22 mouse cellular contexts compared by ENCODE assay signal in genomic region chr7:31455775-31456174, GRCm38 (mm10).
DNase-seq lines count a peak whose midpoint lies in the region; ATAC-seq and TF ChIP-seq lines count a peak whose summit lies in the region.
"Had no signal": no experiment of that assay in that cellular context is flagged by ENCODE, and none has a peak within 500 bp of the region (broad histone marks: within the 10 kb centered on the region; RNA-seq: fewer than 3 reads in every experiment).

No protein-coding gene starts in this region.

- 56% methylated on average over 8 of the region's 8 CpGs for WGBS in intestine, embryonic 14.5 days
- WGBS in intestine, embryonic 16.5 days, result 48% methylated on average over 8 of the region's 8 CpGs
- WGBS in limb, embryonic 10.5 days, result 50% methylated on average over 8 of the region's 8 CpGs
- 41% methylated on average over 8 of the region's 8 CpGs for WGBS in liver, embryonic 11.5 days
- 55% methylated on average over 8 of the region's 8 CpGs for WGBS in forebrain, postnatal 0 days
- WGBS in forebrain, embryonic 14.5 days, result 51% methylated on average over 8 of the region's 8 CpGs

- no peak overlapping the region for H3K4me2 ChIP-seq in intestine, embryonic 14.5 days (ENCODE audit: low read length)
- H3K4me2 ChIP-seq in intestine, embryonic 16.5 days (ENCODE audit: low read depth, low read length), result no peak overlapping the region
- no peak overlapping the region for H3K4me2 ChIP-seq in liver, embryonic 11.5 days
- H3K4me2 ChIP-seq in forebrain, postnatal 0 days (ENCODE audit: low read depth), result no peak overlapping the region
- H3K4me2 ChIP-seq in forebrain, embryonic 14.5 days (ENCODE audit: low read length), result no peak overlapping the region
- H3K4me2 ChIP-seq: embryonic facial prominence, embryonic 15.5 days; limb, embryonic 12.5 days; neural tube, embryonic 13.5 days; stomach, embryonic 15.5 days had no signal

- no peak for TF ChIP-seq CTCF in C2C12 (IDR thresholded peaks at IDR 0.05; ENCODE audit: control insufficient read depth, insufficient read depth, insufficient read length)
- no peak for TF ChIP-seq CTCF in forebrain, postnatal 0 days (IDR thresholded peaks at IDR 0.05; ENCODE audit: low read depth)

- DNase-seq in intestine, embryonic 14.5 days (ENCODE audit: low spot score), result peak; percentile 52
- peak; percentile 52 for DNase-seq in R1 (ENCODE audit: low read depth, low spot score)
- DNase-seq in limb, embryonic 10.5 days (ENCODE audit: low spot score), result peak; percentile 29
- DNase-seq in liver, embryonic 11.5 days (ENCODE audit: low spot score), result no peak
- DNase-seq in forebrain, postnatal 0 days, result no peak
- no peak for DNase-seq in forebrain, embryonic 14.5 days (ENCODE audit: low spot score)
- DNase-seq: cerebellum, adult 18-20 months; cerebellum, postnatal 36 days; gastrocnemius, postnatal 36 days; heart, postnatal 14 days; lung, postnatal 10 days had no signal

- H3K27me3 ChIP-seq in intestine, embryonic 14.5 days (replicated peaks; ENCODE audit: control insufficient read depth, insufficient read depth, low read length), result no peaks in the 10 kb centered on the region
- H3K27me3 ChIP-seq in intestine, embryonic 16.5 days (replicated peaks; ENCODE audit: control insufficient read depth, insufficient read depth, low read length), result no peaks in the 10 kb centered on the region
- H3K27me3 ChIP-seq in C2C12 (ENCODE audit: control insufficient read depth, insufficient read depth, insufficient read length), result no peaks in the 10 kb centered on the region
- H3K27me3 ChIP-seq in limb, embryonic 10.5 days (ENCODE audit: low read depth, poor library complexity, severe bottlenecking), result no peaks in the 10 kb centered on the region
- no peaks in the 10 kb centered on the region for H3K27me3 ChIP-seq in liver, embryonic 11.5 days (replicated peaks; ENCODE audit: control insufficient read depth, insufficient read depth, low read length)
- no peaks in the 10 kb centered on the region for H3K27me3 ChIP-seq in forebrain, postnatal 0 days (ENCODE audit: insufficient read depth, low read length)
- no peaks in the 10 kb centered on the region for H3K27me3 ChIP-seq in forebrain, embryonic 14.5 days (replicated peaks; ENCODE audit: control insufficient read depth, insufficient read depth, low read length)
- H3K27me3 ChIP-seq: embryonic facial prominence, embryonic 15.5 days; limb, embryonic 12.5 days; megakaryocyte, embryonic 14.5 days; neural tube, embryonic 13.5 days; stomach, embryonic 15.5 days had no signal

- H3K9ac ChIP-seq in intestine, embryonic 14.5 days (ENCODE audit: low read length), result no peak overlapping the region
- no peak overlapping the region for H3K9ac ChIP-seq in intestine, embryonic 16.5 days (ENCODE audit: low read depth, low read length)
- no peak overlapping the region for H3K9ac ChIP-seq in liver, embryonic 11.5 days (ENCODE audit: low read depth, low read length)
- no peak overlapping the region for H3K9ac ChIP-seq in forebrain, postnatal 0 days
- H3K9ac ChIP-seq in forebrain, embryonic 14.5 days (ENCODE audit: low read length), result no peak overlapping the region
- H3K9ac ChIP-seq: embryonic facial prominence, embryonic 15.5 days; limb, embryonic 12.5 days; liver, embryonic 14.5 days; neural tube, embryonic 13.5 days; stomach, embryonic 15.5 days had no signal

- no peaks in the 10 kb centered on the region for H3K79me3 ChIP-seq in C2C12 (ENCODE audit: low read depth)

- ATAC-seq in intestine, embryonic 14.5 days (replicated peaks; ENCODE audit: low FRiP score, low TSS enrichment, low read depth), result no peak
- ATAC-seq in intestine, embryonic 16.5 days, result no peak
- no peak for ATAC-seq in liver, embryonic 11.5 days (replicated peaks; ENCODE audit: low FRiP score)
- ATAC-seq in forebrain, postnatal 0 days, result no peak
- ATAC-seq in forebrain, embryonic 14.5 days, result no peak
- ATAC-seq: CD4-positive, CD25-positive, alpha-beta regulatory T cell, adult 4 months; hindbrain, postnatal 0 days had no signal

- no peaks in the 10 kb centered on the region for H3K4me1 ChIP-seq in intestine, embryonic 14.5 days (replicated peaks; ENCODE audit: control insufficient read depth, insufficient read depth, low read length)
- no peaks in the 10 kb centered on the region for H3K4me1 ChIP-seq in intestine, embryonic 16.5 days (ENCODE audit: control insufficient read depth, insufficient read depth, low read length)
- no peaks in the 10 kb centered on the region for H3K4me1 ChIP-seq in limb, embryonic 10.5 days
- H3K4me1 ChIP-seq in liver, embryonic 11.5 days (replicated peaks; ENCODE audit: control insufficient read depth, insufficient read depth, low read length), result no peaks in the 10 kb centered on the region
- no peaks in the 10 kb centered on the region for H3K4me1 ChIP-seq in forebrain, postnatal 0 days (ENCODE audit: insufficient read depth)
- H3K4me1 ChIP-seq in forebrain, embryonic 14.5 days (ENCODE audit: control insufficient read depth, insufficient read depth, low read length), result no peaks in the 10 kb centered on the region
- H3K4me1 ChIP-seq: embryonic facial prominence, embryonic 15.5 days; heart, embryonic 10.5 days; limb, embryonic 12.5 days; megakaryocyte, embryonic 14.5 days; neural tube, embryonic 13.5 days; stomach, embryonic 15.5 days had no signal

- H3ac ChIP-seq in C2C12 (ENCODE audit: control insufficient read depth, insufficient read length, low read depth), result no peak overlapping the region

- H3K4me3 ChIP-seq in intestine, embryonic 14.5 days (ENCODE audit: low read depth, low read length), result no peak overlapping the region
- H3K4me3 ChIP-seq in intestine, embryonic 16.5 days (ENCODE audit: low read length), result no peak overlapping the region
- no peak overlapping the region for H3K4me3 ChIP-seq in C2C12 (ENCODE audit: insufficient read depth, poor library complexity, severe bottlenecking)
- no peak overlapping the region for H3K4me3 ChIP-seq in limb, embryonic 10.5 days
- H3K4me3 ChIP-seq in liver, embryonic 11.5 days (ENCODE audit: low read depth, low read length), result no peak overlapping the region
- H3K4me3 ChIP-seq in forebrain, postnatal 0 days (ENCODE audit: low read depth, low read length), result no peak overlapping the region
- no peak overlapping the region for H3K4me3 ChIP-seq in forebrain, embryonic 14.5 days (ENCODE audit: low read depth, low read length)
- H3K4me3 ChIP-seq: embryonic facial prominence, embryonic 15.5 days; heart, embryonic 10.5 days; limb, embryonic 12.5 days; megakaryocyte, embryonic 14.5 days; neural tube, embryonic 13.5 days; stomach, embryonic 15.5 days had no signal

- no peaks in the 10 kb centered on the region for H3K36me3 ChIP-seq in intestine, embryonic 14.5 days (ENCODE audit: control insufficient read depth, insufficient read depth, low read length)
- no peaks in the 10 kb centered on the region for H3K36me3 ChIP-seq in intestine, embryonic 16.5 days (ENCODE audit: control insufficient read depth, insufficient read depth, low read length)
- no peaks in the 10 kb centered on the region for H3K36me3 ChIP-seq in C2C12 (ENCODE audit: control insufficient read depth, insufficient read depth)
- no peaks in the 10 kb centered on the region for H3K36me3 ChIP-seq in limb, embryonic 10.5 days
- no peaks in the 10 kb centered on the region for H3K36me3 ChIP-seq in liver, embryonic 11.5 days (ENCODE audit: control insufficient read depth, insufficient read depth, low read length)
- H3K36me3 ChIP-seq in forebrain, postnatal 0 days (ENCODE audit: insufficient read depth), result no peaks in the 10 kb centered on the region
- H3K36me3 ChIP-seq in forebrain, embryonic 14.5 days (ENCODE audit: control insufficient read depth, insufficient read depth, low read length), result no peaks in the 10 kb centered on the region
- H3K36me3 ChIP-seq: embryonic facial prominence, embryonic 15.5 days; heart, embryonic 10.5 days; limb, embryonic 12.5 days; neural tube, embryonic 13.5 days; stomach, embryonic 15.5 days had no signal

- no peaks in the 10 kb centered on the region for H3K9me3 ChIP-seq in intestine, embryonic 14.5 days (ENCODE audit: control insufficient read depth, low read length)
- no peaks in the 10 kb centered on the region for H3K9me3 ChIP-seq in intestine, embryonic 16.5 days (ENCODE audit: control insufficient read depth, low read length)
- peaks cover 12% of the 10 kb centered on the region; the same call in 1 of the 2 replicates for H3K9me3 ChIP-seq in limb, embryonic 10.5 days (replicated peaks)
- H3K9me3 ChIP-seq in liver, embryonic 11.5 days (ENCODE audit: control insufficient read depth, low read length), result peaks cover 3% of the 10 kb centered on the region
- no peaks in the 10 kb centered on the region for H3K9me3 ChIP-seq in forebrain, postnatal 0 days (ENCODE audit: low read length)
- H3K9me3 ChIP-seq in forebrain, embryonic 14.5 days (replicated peaks; ENCODE audit: control insufficient read depth, low read length), result 0 out of 2 replicates have a peak, but pooled peaks cover 11% of the 10 kb centered on the region
- H3K9me3 ChIP-seq: stomach, embryonic 15.5 days had no signal

- no peaks in the 10 kb centered on the region for H3K79me2 ChIP-seq in C2C12 (ENCODE audit: control insufficient read depth, insufficient read depth)

- H3K27ac ChIP-seq in intestine, embryonic 14.5 days (ENCODE audit: low read depth), result no peak overlapping the region
- H3K27ac ChIP-seq in intestine, embryonic 16.5 days (ENCODE audit: low read length), result no peak overlapping the region
- H3K27ac ChIP-seq in limb, embryonic 10.5 days, result no peak overlapping the region
- no peak overlapping the region for H3K27ac ChIP-seq in liver, embryonic 11.5 days (ENCODE audit: low read depth, low read length)
- H3K27ac ChIP-seq in forebrain, postnatal 0 days (ENCODE audit: low read depth, low read length), result no peak overlapping the region
- no peak overlapping the region for H3K27ac ChIP-seq in forebrain, embryonic 14.5 days (ENCODE audit: low read depth, low read length)
- H3K27ac ChIP-seq: embryonic facial prominence, embryonic 15.5 days; heart, embryonic 10.5 days; hindbrain, postnatal 0 days; limb, embryonic 12.5 days; liver, embryonic 14.5 days; neural tube, embryonic 13.5 days; stomach, embryonic 15.5 days had no signal

TF ChIP-seq in C2C12, 6 proteins besides CTCF, POLR2A, EP300 and RAD21:
- TF ChIP-seq USF1 (IDR thresholded peaks at IDR 0.05; ENCODE audit: low read depth), result no peak
- no peak for TF ChIP-seq MYOD1 (IDR thresholded peaks at IDR 0.05; ENCODE audit: control insufficient read depth, insufficient read length, low read depth)
- peak; percentile 37 for TF ChIP-seq MAX (IDR thresholded peaks at IDR 0.05)
- no peak for TF ChIP-seq FOSL1 (IDR thresholded peaks at IDR 0.05; ENCODE audit: insufficient read depth, low read length, poor library complexity, severe bottlenecking)

Comparison
In these comparisons a context has a peak if more than half of its experiments do, and no peak if none do; other contexts are left out.
1. DNase-seq: peak in intestine, embryonic 14.5 days (single experiment), R1 (single experiment) and limb, embryonic 10.5 days (single experiment); none in liver, embryonic 11.5 days (single experiment), forebrain, postnatal 0 days (single experiment) and forebrain, embryonic 14.5 days (single experiment).